Mouse (Mus musculus) stomach, postnatal 0 days (tissue): ENCODE data around the gene Psmb2.

Experiments used
- CTCF ChIP-seq: IDR thresholded peaks from 2 replicates; pipeline ENCODE4 v1.5.1; 2016; ENCODE audit warnings: antibody characterized with exemption, low read depth, mild to moderate bottlenecking, moderate library complexity
- EP300 ChIP-seq: optimal IDR thresholded peaks from 2 replicates; pipeline ENCODE3; 2016; ENCODE audit warnings: antibody characterized with exemption

GRCm38 (mm10) chr4:126706630-126707438 lies 29.4 kb downstream of the Psmb2 start:
- TF ChIP-seq CTCF, result no peak
- no peak for TF ChIP-seq EP300
